Mouse (Mus musculus) kidney, postnatal 25 days (tissue): ENCODE measurements around the gene Caskin2.

Source experiments
- DNase-seq, 2 experiments: peaks; one replicate each; pipeline ENCODE4 v3.0.0; 2021; ENCODE audit warnings: mixed read lengths in 2 of 2

The Caskin2 gene

GRCm38 (mm10) chr11:115805005-115805404 is 8.4 kb downstream of the Caskin2 start:
- no peak for DNase-seq

GRCm38 (mm10) chr11:115803072-115803709 is 10.2 kb downstream of the Caskin2 start:
- peak; percentile 46 to 63 for DNase-seq

DNA sequence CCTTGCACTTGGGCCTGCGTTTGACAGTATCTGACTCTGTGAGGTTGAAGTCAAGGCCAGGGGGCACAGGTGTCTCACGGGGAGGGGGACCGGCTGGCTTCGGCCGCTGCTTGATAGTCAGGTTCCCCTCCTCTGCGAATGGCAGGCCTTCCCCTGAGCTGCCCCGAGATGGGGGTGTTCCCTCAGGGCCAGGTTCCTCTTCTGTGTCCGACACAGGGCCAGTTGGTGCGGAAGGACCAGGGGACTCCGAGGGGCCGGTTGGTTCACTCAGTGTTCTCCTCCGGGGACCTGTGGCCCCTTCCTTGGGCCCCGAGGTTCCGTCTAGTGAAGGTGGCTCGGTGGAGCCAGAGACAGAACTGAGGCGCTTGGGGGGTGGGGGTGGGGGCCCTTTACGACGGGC is 12.5 kb downstream of the Caskin2 start:
- DNase-seq, result no peak

GRCm38 (mm10) chr11:115797665-115798064 is 15.8 kb downstream of the Caskin2 start:
- DNase-seq, result no peak

DNA sequence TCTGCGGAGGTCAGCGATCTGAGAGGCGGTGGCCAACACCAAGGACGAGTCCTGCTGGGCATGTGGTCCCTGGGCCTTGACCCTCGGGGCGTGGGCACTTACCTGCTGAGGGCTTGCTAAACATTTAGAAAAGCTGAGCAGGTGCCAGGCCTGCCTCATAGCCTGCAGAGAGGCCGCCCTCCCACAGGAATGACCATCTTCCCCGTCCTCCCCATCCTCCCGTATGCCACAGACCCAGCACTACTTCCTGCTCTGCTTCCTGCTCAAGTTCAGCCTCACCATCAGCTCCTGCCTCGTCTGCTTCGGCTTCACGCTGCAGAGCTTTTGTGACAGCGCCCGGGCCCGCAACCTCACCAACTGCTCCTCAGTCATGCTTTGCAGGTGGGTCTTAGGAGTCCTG is 16.5 kb downstream of the Caskin2 start:
- DNase-seq, result peak; percentile 52 to 72

GRCm38 (mm10) chr11:115792353-115792752 is 21.1 kb downstream of the Caskin2 start:
- DNase-seq, result no peak

GRCm38 (mm10) chr11:115791919-115792318 is 21.5 kb downstream of the Caskin2 start:
- DNase-seq, result peak in 1 of 2 experiments; percentile 41

- no peak for DNase-seq
Observed at GRCm38 (mm10) chr11:115789787-115790186, 23.7 kb downstream of the Caskin2 start.

GRCm38 (mm10) chr11:115786473-115786872 is 27.0 kb downstream of the Caskin2 start:
- no peak for DNase-seq

- peak; percentile 58 to 86 for DNase-seq
Observed at GRCm38 (mm10) chr11:115780141-115781070, 33.0 kb downstream of the Caskin2 start.

GRCm38 (mm10) chr11:115779038-115779571 is 34.3 kb downstream of the Caskin2 start:
- DNase-seq, result peak; percentile 94 to 97

DNA sequence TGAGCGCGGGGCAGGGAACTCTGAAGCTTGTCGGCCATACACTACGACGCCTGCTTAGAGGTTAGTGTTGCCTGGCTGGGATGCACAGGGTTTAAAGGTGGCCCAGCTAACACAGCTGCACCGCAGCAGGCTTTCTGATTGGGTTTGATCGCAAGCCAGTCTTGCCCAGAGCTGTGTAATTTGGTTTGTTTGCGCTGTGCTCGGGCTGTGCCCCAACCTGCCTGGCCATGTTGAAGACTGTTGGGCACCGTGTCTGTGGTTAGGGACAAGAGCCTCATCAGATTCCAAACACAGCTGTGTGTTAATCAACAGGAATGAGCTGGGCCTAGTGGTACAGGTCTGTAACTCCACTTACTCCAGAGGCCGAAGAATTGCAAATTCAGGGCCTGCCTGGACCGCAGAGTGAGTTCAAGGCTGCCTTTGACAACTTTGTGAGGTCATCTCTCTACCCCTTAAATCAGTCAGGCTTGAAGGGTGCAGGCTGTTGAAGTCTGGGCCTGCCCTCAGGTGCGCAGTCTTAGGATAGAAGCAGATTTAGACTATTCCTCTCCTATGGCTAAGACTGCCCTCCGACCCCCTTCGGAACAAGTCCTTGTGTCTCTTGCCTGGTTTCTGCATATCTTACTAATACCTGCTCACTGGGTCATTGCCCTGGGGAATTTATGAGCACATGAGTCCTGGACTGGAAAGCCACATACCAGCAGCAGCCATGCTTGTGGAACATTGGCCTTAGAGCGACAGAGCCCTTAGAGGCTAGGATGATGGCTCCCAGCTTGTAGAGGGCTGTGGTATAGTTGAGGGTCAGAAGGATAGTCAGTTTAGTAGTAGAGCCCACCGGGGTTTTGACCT is 35.7 kb downstream of the Caskin2 start:
- DNase-seq, result peak; percentile 27 to 69

- DNase-seq, result peak in 1 of 2 experiments; percentile 39
Observed at GRCm38 (mm10) chr11:115776954-115777353, 36.5 kb downstream of the Caskin2 start.

DNA sequence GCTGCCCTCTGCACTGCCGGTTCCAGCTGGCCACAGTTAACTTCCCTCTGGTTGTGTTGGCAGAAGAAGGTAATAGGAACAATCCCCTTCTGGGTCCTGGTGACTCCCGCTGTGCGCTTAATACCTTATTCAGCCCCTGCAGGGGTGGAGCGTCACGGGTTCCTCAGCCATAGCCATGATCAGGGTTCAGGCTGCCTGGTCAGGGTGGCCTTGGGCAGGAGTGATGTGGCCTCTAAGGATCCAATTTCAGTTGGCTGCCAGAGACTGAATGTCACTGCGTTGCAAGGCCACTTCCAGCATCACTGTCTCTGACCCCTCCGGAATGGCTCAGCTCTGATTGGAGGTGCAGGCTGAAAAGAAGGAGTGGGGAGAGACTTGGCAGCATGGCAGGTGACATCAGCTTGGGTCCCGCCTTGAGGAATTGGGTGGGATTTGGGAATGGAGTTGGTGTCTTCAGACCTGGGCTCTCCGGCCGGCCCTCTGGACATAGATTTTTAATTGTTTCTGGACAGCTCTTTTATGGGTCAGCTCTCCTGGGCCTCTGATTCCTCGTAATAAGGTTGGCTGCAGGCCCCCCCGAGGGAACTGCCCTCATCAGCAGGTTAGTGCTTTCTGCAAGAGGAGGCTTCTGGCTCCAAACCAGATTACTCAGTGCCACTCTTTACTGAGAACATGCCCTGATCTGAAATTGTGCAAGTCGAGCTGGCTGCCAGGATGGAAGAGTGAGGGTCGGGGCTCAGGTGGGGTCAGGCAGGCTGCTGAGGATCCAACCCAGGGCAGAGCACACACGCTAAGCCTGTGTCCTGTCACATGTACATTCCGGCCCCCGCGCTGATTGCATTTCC is 37.4 kb downstream of the Caskin2 start:
- peak; percentile 60 to 87 for DNase-seq

DNA sequence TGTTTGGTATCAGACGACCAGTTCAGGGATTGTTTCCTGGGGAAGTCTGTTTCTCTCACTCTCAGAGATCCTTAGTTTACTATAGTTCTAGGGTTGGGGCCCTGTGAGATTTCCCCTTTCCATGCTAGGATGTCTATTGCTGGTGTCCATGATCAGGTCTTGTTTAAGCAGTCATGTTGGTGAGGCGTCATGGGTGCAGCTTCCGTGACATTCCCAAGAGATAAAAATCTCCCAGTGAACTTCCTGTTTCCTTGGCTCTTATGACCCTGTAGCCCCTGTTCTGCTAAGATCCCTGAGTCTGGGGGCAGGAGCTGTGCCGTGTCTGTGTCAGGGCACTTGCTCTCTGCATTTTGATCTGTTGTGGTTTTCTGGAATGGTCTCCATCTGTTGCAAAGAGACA is 38.8 kb downstream of the Caskin2 start:
- DNase-seq, result no peak

DNA sequence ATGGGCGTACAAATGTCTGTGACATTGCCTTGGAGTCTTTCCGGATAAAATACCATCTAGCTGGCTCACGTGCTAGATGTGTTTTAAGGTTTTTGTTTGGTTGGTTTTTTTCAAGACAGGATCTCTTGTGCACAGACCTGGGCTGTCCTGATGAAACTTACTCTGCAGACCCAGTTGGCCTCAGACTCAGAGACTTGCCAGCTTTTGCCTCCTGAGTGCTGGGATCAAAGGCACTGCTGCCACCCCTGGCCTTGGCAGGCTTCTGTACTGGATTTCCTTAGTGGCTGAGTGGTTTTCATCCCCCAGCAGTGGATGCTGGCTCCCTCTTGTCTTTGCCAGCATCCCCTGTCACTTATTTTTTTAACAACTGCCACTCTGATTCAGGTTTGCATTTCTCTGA is 44.5 kb downstream of the Caskin2 start:
- DNase-seq, result no peak

- peak; percentile 77 to 89 for DNase-seq
Observed at GRCm38 (mm10) chr11:115766981-115767380, 46.5 kb downstream of the Caskin2 start.

GRCm38 (mm10) chr11:115766356-115766943 is 47.0 kb downstream of the Caskin2 start:
- DNase-seq, result peak; percentile 50 to 65

DNA sequence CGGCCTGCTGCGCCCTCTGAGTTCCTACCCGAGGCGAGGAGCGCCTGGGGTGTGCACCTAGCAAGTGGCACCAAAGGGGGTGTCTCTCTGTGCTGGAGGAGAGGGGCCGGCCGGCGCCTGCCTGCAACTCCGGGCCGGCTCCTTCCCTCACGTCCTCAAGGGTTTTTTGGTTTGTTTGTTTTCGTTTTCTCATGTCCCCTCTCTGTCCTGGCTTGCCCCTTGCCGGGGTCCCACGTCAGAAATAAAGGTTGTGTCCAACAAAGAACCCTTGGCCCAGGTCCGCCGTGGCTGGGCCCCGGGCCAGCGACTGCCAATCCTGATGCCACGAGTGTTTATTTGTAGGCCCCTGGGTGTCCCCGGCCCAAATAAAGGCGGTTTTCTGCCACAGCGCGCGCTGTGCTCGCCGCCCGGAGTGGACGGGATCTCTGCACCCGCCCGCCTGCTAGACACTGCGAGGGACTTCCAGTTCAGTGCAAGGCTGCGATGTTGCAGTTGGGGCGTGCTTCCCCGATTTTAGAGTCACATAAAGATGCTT is 47.8 kb downstream of the Caskin2 start:
- peak; percentile 57 to 77 for DNase-seq

DNA sequence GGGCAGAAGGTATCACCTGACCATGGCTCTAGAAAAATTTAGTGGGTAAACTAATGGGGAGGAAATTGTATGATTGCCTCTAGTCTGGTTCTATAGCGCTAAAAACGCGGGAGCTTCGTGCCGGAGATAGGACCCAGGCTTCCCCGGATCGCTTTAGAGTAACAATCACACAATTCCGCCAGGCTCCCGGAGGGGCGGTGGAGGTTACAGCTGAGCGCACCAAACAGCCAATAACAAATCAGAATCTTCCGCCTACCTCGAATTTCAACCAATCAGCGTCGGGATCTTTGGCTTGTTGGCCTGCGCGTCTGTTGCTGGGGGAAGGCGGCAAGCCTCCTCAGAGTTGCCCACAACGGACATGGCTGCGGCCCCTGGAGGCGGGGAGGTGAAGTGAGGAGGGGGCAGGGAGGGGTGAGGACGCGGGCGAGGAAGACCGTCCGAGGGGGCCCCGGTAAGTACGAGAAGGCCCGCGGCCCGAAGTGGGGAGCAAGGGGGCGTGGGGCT is 48.3 kb downstream of the Caskin2 start, which contains the start of gene Tmem94:
TSS of gene Tmem94 (plus strand) at position 331 of the 504 bp plus-strand sequence.
- DNase-seq, result peak; percentile 97 to 98

GRCm38 (mm10) chr11:115764698-115765097 is 48.7 kb downstream of the Caskin2 start:
- DNase-seq, result no peak
